Mouse (Mus musculus) spleen, adult 2 months (tissue): ENCODE measurements at regions not wholly inside any gene's neighbourhood (a gene's known extent, or its start where the extent isn't known, plus 50 kb on each side); places are given as distances from the start of the nearest gene placed in this dataset.

ENCODE experiments used
- CTCF ChIP-seq: fragments of 200-500 bp; IDR thresholded peaks from 2 replicates; pipeline ENCODE4 v1.5.1; 2011; ENCODE audit warnings: mild to moderate bottlenecking, inconsistent platforms; ENCODE audit not compliant: insufficient read depth, insufficient read length, insufficient replicate concordance; ENCODE audit errors: extremely low read depth
- POLR2A ChIP-seq: fragments of 200-500 bp; IDR thresholded peaks from 2 replicates; pipeline ENCODE4 v1.6.1; 2011; ENCODE audit warnings: low read depth, low read length, inconsistent platforms

- TF ChIP-seq CTCF, result no peak
- no peak for TF ChIP-seq POLR2A
Observed at GRCm38 (mm10) chr1:128837361-128837760, 245.3 kb upstream of the Cxcr4 start.
